Mouse (Mus musculus) cerebellum, adult 2 months (tissue): ENCODE measurements around the gene Nek2.

Experiments used
- CTCF ChIP-seq: fragments of 200-500 bp; IDR thresholded peaks from 2 replicates; pipeline ENCODE4 v1.5.1; 2011; ENCODE audit warnings: low read depth, mild to moderate bottlenecking, control low read depth, low read length, moderate library complexity, borderline replicate concordance; ENCODE audit not compliant: insufficient read depth
- POLR2A ChIP-seq: fragments of 200-500 bp; IDR thresholded peaks from 2 replicates; pipeline ENCODE4 v1.6.1; 2011; ENCODE audit warnings: low read length, control low read depth, borderline replicate concordance; ENCODE audit not compliant: insufficient read depth

GRCm38 (mm10) chr1:191856886-191857651 lies 35.8 kb downstream of the Nek2 start:
- TF ChIP-seq CTCF (no peak), POLR2A (no peak)
